Mouse (Mus musculus) kidney, adult 2 months (tissue): Measurements from ENCODE around the gene Nxph4.
A peak's percentile ranks its signal among the peaks of the same experiment; 100 is the strongest.

Source experiments
- CTCF ChIP-seq: fragments of 200-500 bp; conservative IDR thresholded peaks from 2 replicates; pipeline ENCODE4 v1.5.1; 2011; ENCODE audit warnings: low read depth, mild to moderate bottlenecking, control low read depth, low read length, moderate library complexity, mixed read lengths; ENCODE audit not compliant: insufficient read depth, insufficient read length
- POLR2A ChIP-seq: fragments of 200-500 bp; IDR thresholded peaks from one replicate; pipeline ENCODE4 v1.6.1; 2011; ENCODE audit warnings: low read depth, low read length, control low read depth

GRCm38 (mm10) chr10:127536586-127537314 lies 2.4 kb upstream of the Nxph4 start:
- TF ChIP-seq CTCF (peak; percentile 51), POLR2A (no peak)
